8 mouse cellular contexts compared by ENCODE assay signal in genomic region chr12:105337290-105338005, GRCm38 (mm10). TPM values are rescaled to one million over a fixed set of nuclear protein-coding genes. Genes with fewer than 3 reads are reported as not detected.
DNase-seq lines count a peak whose midpoint lies in the region; ATAC-seq and TF ChIP-seq lines count a peak whose summit lies in the region.

No protein-coding gene starts in this region.

- no peak for TF ChIP-seq CTCF in lung, adult 2 months (IDR thresholded peaks at IDR 0.05; ENCODE audit: insufficient read depth, low read length)
- no peak for TF ChIP-seq CTCF in intestine, postnatal 0 days (IDR thresholded peaks at IDR 0.05; ENCODE audit: low read depth)
- TF ChIP-seq CTCF in olfactory bulb, adult 2 months (IDR thresholded peaks at IDR 0.05; ENCODE audit: insufficient read depth, low read depth, low read length), result no peak

- TF ChIP-seq POLR2A in lung, adult 2 months (IDR thresholded peaks at IDR 0.05; ENCODE audit: borderline replicate concordance, extremely low read depth, low read depth, low read length), result no peak
- 0 out of 2 replicates have a peak, but pooled peaks have one; percentile 1 for TF ChIP-seq POLR2A in olfactory bulb, adult 2 months (IDR thresholded peaks at IDR 0.05; ENCODE audit: insufficient read depth, low read depth, low read length)

- H3K36me3 ChIP-seq in lung, embryonic 15.5 days, result no peaks in the 10 kb centered on the region
- no peaks in the 10 kb centered on the region for H3K36me3 ChIP-seq in embryonic facial prominence, embryonic 13.5 days
- H3K36me3 ChIP-seq in intestine, postnatal 0 days (ENCODE audit: control insufficient read depth, insufficient read depth), result no peaks in the 10 kb centered on the region

- H3K9me3 ChIP-seq in lung, embryonic 15.5 days, result no peaks in the 10 kb centered on the region
- H3K9me3 ChIP-seq in embryonic facial prominence, embryonic 13.5 days, result no peaks in the 10 kb centered on the region
- no peaks in the 10 kb centered on the region for H3K9me3 ChIP-seq in intestine, postnatal 0 days (ENCODE audit: control insufficient read depth)

- intact Hi-C loops in left cerebral cortex, postnatal 25 days (cut with DNase I), result no loop called here

- peak overlapping the region; percentile 79 for H3K4me2 ChIP-seq in lung, embryonic 15.5 days
- H3K4me2 ChIP-seq in embryonic facial prominence, embryonic 13.5 days, result peak overlapping the region; percentile 100
- H3K4me2 ChIP-seq in intestine, postnatal 0 days (replicated peaks; ENCODE audit: low read depth), result peak overlapping the region; percentile 72

- H3K4me1 ChIP-seq in lung, embryonic 15.5 days, result peaks cover 2% of the 10 kb centered on the region; the same call in 1 of the 2 replicates
- H3K4me1 ChIP-seq in lung, adult 2 months (ENCODE audit: control insufficient read depth, insufficient read depth, low read length), result no peaks in the 10 kb centered on the region
- peaks cover 12% of the 10 kb centered on the region for H3K4me1 ChIP-seq in embryonic facial prominence, embryonic 13.5 days
- no peaks in the 10 kb centered on the region for H3K4me1 ChIP-seq in intestine, postnatal 0 days (replicated peaks; ENCODE audit: control insufficient read depth, insufficient read depth, low read length)
- H3K4me1 ChIP-seq in olfactory bulb, adult 2 months (ENCODE audit: control insufficient read depth, insufficient read depth, low read length), result peaks cover 33% of the 10 kb centered on the region

- DNase-seq in lung, adult 2 months, result no peak
- no peak for DNase-seq in left cerebral cortex, postnatal 25 days (ENCODE audit: low spot score in 2 of 2)
- no peak for DNase-seq in layer of hippocampus, postnatal 10 days (ENCODE audit: low spot score in 2 of 2)

- no peak for ATAC-seq in lung, embryonic 15.5 days (ENCODE audit: borderline replicate concordance, extremely low read depth, low FRiP score, low TSS enrichment)
- ATAC-seq in embryonic facial prominence, embryonic 13.5 days (ENCODE audit: insufficient number of reproducible peaks, insufficient read depth, low FRiP score, low TSS enrichment, low read depth), result no peak
- no peak for ATAC-seq in intestine, postnatal 0 days
- no peak for ATAC-seq in megakaryocyte-erythroid progenitor cell, adult 5-6 weeks (replicated peaks; ENCODE audit: low FRiP score, low TSS enrichment, poor library complexity, severe bottlenecking)

- H3K27me3 ChIP-seq in lung, embryonic 15.5 days, result peaks cover 47% of the 10 kb centered on the region
- H3K27me3 ChIP-seq in embryonic facial prominence, embryonic 13.5 days, result peaks cover 64% of the 10 kb centered on the region
- H3K27me3 ChIP-seq in intestine, postnatal 0 days (replicated peaks; ENCODE audit: control insufficient read depth, insufficient read depth, low read length), result peaks cover 43% of the 10 kb centered on the region

- no peak overlapping the region for H3K9ac ChIP-seq in lung, embryonic 15.5 days
- H3K9ac ChIP-seq in embryonic facial prominence, embryonic 13.5 days, result peak overlapping the region; percentile 68; the same call in 1 of the 2 replicates
- H3K9ac ChIP-seq in intestine, postnatal 0 days (ENCODE audit: low read depth, low read length), result no peak overlapping the region

- peak overlapping the region; percentile 42 for H3K4me3 ChIP-seq in lung, embryonic 15.5 days
- no peak overlapping the region for H3K4me3 ChIP-seq in lung, adult 2 months (replicated peaks; ENCODE audit: extremely low read depth, low read depth, low read length)
- peak overlapping the region; percentile 71 for H3K4me3 ChIP-seq in embryonic facial prominence, embryonic 13.5 days
- peak overlapping the region; percentile 44 for H3K4me3 ChIP-seq in intestine, postnatal 0 days (ENCODE audit: low read depth, low read length)
- H3K4me3 ChIP-seq in olfactory bulb, adult 2 months (ENCODE audit: insufficient read depth, low read depth, low read length), result peak overlapping the region; percentile 59

- WGBS in lung, embryonic 15.5 days, result 4% methylated on average over 31 of the region's 31 CpGs
- WGBS in lung, adult 2 months, result 4% methylated on average over 31 of the region's 31 CpGs
- WGBS in embryonic facial prominence, embryonic 13.5 days, result 4% methylated on average over 31 of the region's 31 CpGs
- 4% methylated on average over 29 of the region's 31 CpGs for WGBS in intestine, postnatal 0 days
- 3% methylated on average over 31 of the region's 31 CpGs for WGBS in olfactory bulb, adult 2 months

- no peak overlapping the region for H3K27ac ChIP-seq in lung, embryonic 15.5 days
- H3K27ac ChIP-seq in embryonic facial prominence, embryonic 13.5 days, result no peak overlapping the region
- H3K27ac ChIP-seq in intestine, postnatal 0 days (ENCODE audit: low read depth, low read length), result no peak overlapping the region
- no peak overlapping the region for H3K27ac ChIP-seq in olfactory bulb, adult 2 months (ENCODE audit: insufficient read depth, low read depth, low read length)

RNA-seq across cellular contexts. Expression of gene Tunar, which starts 3.8 kb away (rescaled TPM):
- 0.19 and 0.30 TPM in 2 replicates for polyA plus RNA-seq in lung, embryonic 15.5 days (2015; fragmentation: Nextera tagmentation; extraction: Ambion mirVana)
- not detected in 2 replicates for polyA plus RNA-seq in lung, adult 2 months (2012; rRNA removed)
- 0.18 and 0.25 TPM in 2 replicates for polyA plus RNA-seq in embryonic facial prominence, embryonic 13.5 days (2015; fragmentation: Nextera tagmentation; extraction: Ambion mirVana)
- polyA plus RNA-seq in intestine, postnatal 0 days (2015; fragmentation: Nextera tagmentation; extraction: Ambion mirVana), result 0.10 and 0.14 TPM in 2 replicates
- not detected in 2 replicates for polyA plus RNA-seq in olfactory bulb, adult 2 months (2012; ENCODE audit: insufficient read depth, insufficient read length, low replicate concordance, missing spikeins)
- not detected in 2 replicates for total RNA-seq in megakaryocyte-erythroid progenitor cell, adult 5-6 weeks (2014; fragmentation: Nextera tagmentation)
- total RNA-seq in megakaryocyte-erythroid progenitor cell, adult 5-6 weeks (2017), result not detected in 2 replicates
- 10 to 100 TPM; 11.1 to 12.1 TPM for total RNA-seq in left cerebral cortex, postnatal 25 days (2021)
- total RNA-seq in layer of hippocampus, postnatal 10 days (2021), result 10 to 100 TPM; 18.7 to 23.8 TPM
